Mouse (Mus musculus) thymus, adult 2 months (tissue): Measurements from ENCODE around the gene Gm21972. TPM values are rescaled to one million over a fixed set of nuclear protein-coding genes. Genes with fewer than 3 reads are reported as not detected.
A peak's percentile ranks its signal among the peaks of the same experiment; 100 is the strongest.

Experiments used
- DNase-seq: peaks from one replicate; pipeline ENCODE4 v3.0.0; 2021
- H3K27ac ChIP-seq: fragments of 200-500 bp; 2 replicates; pipeline ENCODE4 v1.5.1; 2012; ENCODE audit warnings: low read length, control low read depth; ENCODE audit not compliant: control insufficient read depth, insufficient read depth
- H3K27me3 ChIP-seq: fragments of 200-500 bp; 2 replicates; pipeline ENCODE4 v1.6.1; 2012; ENCODE audit warnings: mild to moderate bottlenecking, low read length, moderate library complexity, mixed read lengths; ENCODE audit not compliant: control insufficient read depth, insufficient read depth
- H3K36me3 ChIP-seq: fragments of 200-500 bp; 2 replicates; pipeline ENCODE4 v1.6.1; 2012; ENCODE audit warnings: mild to moderate bottlenecking, low read length, moderate library complexity; ENCODE audit not compliant: control insufficient read depth, insufficient read depth
- H3K4me1 ChIP-seq: fragments of 200-500 bp; replicated peaks from 2 replicates; pipeline ENCODE4 v1.6.1; 2012; ENCODE audit warnings: low read length; ENCODE audit not compliant: control insufficient read depth, insufficient read depth
- H3K4me3 ChIP-seq: fragments of 200-500 bp; 2 replicates; pipeline ENCODE4 v1.5.1; 2012; ENCODE audit warnings: mild to moderate bottlenecking, low read length, control low read depth, moderate library complexity; ENCODE audit not compliant: control insufficient read depth, insufficient read depth
- CTCF ChIP-seq: fragments of 200-500 bp; IDR thresholded peaks from 2 replicates; pipeline ENCODE4 v1.5.1; 2012; ENCODE audit warnings: mild to moderate bottlenecking, control low read depth, low read length, moderate library complexity, borderline replicate concordance; ENCODE audit not compliant: control insufficient read depth, poor library complexity, insufficient read depth; ENCODE audit errors: extremely low read depth
- POLR2A ChIP-seq: fragments of 200-500 bp; IDR thresholded peaks from 2 replicates; pipeline ENCODE4 v1.6.1; 2012; ENCODE audit warnings: mild to moderate bottlenecking, low read length, control low read depth, moderate library complexity; ENCODE audit not compliant: control insufficient read depth, poor library complexity, insufficient read depth; ENCODE audit errors: extremely low read depth
- WGBS: fragments of 180-500 bp; shearing (Covaris S2); methylation state at CpG from one replicate; pipeline ENCODE4 v1.1.7; 2018; 5-methylcytosine and 5-hydroxymethylcytosine counted together
- polyA plus RNA-seq: library from polyadenylated mRNA; depleted of rRNA; stranded (reverse); fragments of >200 nt; gene quantifications from 2 replicates; pipeline ENCODE4 v1.2.3, GENCODE M21; 2012

Gm21972 gene
- polyA plus RNA-seq, 1 experiment: not detected

GRCm38 (mm10) chr1:86178462-86179253 is 45.2 kb downstream of the Gm21972 start:
- Histone ChIP-seq H3K4me3 (no peak overlapping the region), H3K27ac (no peak overlapping the region), H3K27me3 (no peaks in the 10 kb centered on the region), H3K36me3 (no peaks in the 10 kb centered on the region), H3K4me1 (no peaks in the 10 kb centered on the region)
- 52% methylated on average over 7 of the region's 7 CpGs for WGBS
- TF ChIP-seq POLR2A (no peak), CTCF (peak; percentile 98)
- peak; percentile 76 for DNase-seq

DNA sequence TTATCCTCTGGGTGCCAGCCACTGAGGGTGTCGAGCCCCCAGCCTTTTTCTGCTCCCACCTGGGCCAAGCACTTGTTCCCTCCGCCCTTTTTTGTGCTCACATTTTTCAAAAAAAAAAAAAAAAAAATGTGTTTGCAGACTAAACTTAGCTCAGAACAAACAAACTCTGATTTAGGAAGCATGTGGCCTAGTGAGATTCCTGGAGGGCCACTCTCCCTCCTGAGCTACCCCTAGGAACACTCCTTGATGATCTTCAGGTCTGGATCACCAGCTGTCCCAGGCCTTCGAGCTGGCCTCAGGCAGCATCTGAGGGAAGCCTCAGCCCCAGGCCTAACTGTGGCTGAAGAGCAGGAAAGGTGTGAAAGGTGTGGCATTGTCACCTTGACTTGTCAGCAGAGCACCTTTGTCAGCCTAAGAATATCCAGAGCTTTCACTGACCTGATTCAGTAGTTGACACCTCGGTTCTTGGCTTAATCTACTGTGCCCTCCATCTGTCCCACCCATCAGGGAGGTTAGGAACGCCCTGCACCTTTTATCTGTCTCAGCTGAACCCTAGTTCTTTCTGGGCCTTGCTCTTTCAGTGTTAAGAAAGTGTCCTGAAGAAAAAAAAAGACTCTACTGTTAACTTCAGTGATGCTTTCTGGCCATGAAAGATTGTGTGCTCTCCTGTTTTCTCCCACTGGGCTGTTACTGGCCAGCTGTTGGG is 48.7 kb downstream of the Gm21972 start:
- H3K27me3 ChIP-seq: no peaks in the 10 kb centered on the region
- TF ChIP-seq POLR2A: no peak
- TF ChIP-seq CTCF: no peak
- no peak for DNase-seq
- H3K4me1 ChIP-seq: peaks cover 4% of the 10 kb centered on the region; the same call in 1 of the 2 replicates
- no peak overlapping the region for H3K4me3 ChIP-seq
- 95% methylated on average over 5 of the region's 5 CpGs for WGBS
- no peak overlapping the region for H3K27ac ChIP-seq
- H3K36me3 ChIP-seq: no peaks in the 10 kb centered on the region

GRCm38 (mm10) chr1:86183577-86184263 is 50.3 kb downstream of the Gm21972 start:
- DNase-seq: no peak
- no peak overlapping the region for H3K27ac ChIP-seq
- no peak overlapping the region for H3K4me3 ChIP-seq
- H3K36me3 ChIP-seq: no peaks in the 10 kb centered on the region
- peaks cover 4% of the 10 kb centered on the region; the same call in 1 of the 2 replicates for H3K4me1 ChIP-seq
- WGBS: 83% methylated on average over 4 of the region's 4 CpGs
- H3K27me3 ChIP-seq: no peaks in the 10 kb centered on the region
- TF ChIP-seq CTCF: no peak
- TF ChIP-seq POLR2A: no peak

GRCm38 (mm10) chr1:86186762-86187161 is 53.3 kb downstream of the Gm21972 start:
- no peak for TF ChIP-seq CTCF
- no peak for TF ChIP-seq POLR2A
- Histone ChIP-seq H3K27ac (no peak overlapping the region), H3K4me3 (no peak overlapping the region), H3K36me3 (no peaks in the 10 kb centered on the region), H3K27me3 (no peaks in the 10 kb centered on the region), H3K4me1 (peaks cover 4% of the 10 kb centered on the region; the same call in 1 of the 2 replicates)
- 22% methylated on average over 7 of the region's 7 CpGs for WGBS
- DNase-seq: no peak

DNA sequence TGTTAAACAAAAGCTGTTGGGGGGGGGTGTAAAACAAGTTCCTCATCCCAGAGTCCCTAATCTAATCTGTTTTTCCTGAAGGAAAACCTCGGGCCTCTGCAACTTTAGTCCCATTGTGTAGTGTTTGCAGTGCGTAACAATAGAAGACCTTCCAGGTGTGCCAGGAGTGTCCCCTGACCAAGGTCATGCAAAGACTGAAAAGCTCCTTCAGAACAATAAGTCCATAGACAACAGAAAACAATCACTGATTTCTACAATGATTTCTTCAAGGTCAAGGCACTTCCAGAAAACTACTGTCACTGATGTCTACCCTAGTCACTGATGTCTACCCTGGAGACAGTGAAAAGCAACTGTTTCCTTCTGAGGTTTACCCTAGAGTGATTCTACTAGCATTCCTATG is 54.4 kb downstream of the Gm21972 start:
- H3K27me3 ChIP-seq: no peaks in the 10 kb centered on the region
- H3K36me3 ChIP-seq: no peaks in the 10 kb centered on the region
- H3K27ac ChIP-seq: no peak overlapping the region
- DNase-seq: no peak
- H3K4me3 ChIP-seq: no peak overlapping the region
- 96% methylated on average over 2 of the region's 2 CpGs for WGBS
- H3K4me1 ChIP-seq: peaks cover 4% of the 10 kb centered on the region; the same call in 1 of the 2 replicates
- TF ChIP-seq POLR2A (no peak), CTCF (no peak)

DNA sequence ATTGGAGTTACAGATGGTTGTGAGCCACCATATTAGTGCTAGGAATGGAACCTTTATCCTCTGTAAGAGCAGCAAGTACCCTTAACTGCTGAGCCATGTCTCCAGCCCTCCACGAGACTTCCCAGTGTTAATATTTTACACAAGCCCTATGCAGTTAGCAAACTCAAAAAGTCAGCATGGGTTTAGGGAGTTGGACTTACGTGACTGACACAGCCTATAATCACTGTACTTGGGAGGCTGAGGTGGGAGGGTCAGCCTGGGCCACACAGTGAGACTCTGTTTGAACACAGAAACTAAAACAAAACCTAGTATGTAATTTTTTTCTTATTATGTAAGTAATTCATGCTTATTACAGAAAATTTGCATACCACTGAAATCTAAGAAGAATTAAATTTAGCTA is 54.8 kb downstream of the Gm21972 start:
- Histone ChIP-seq H3K27ac (no peak overlapping the region), H3K4me1 (peaks cover 4% of the 10 kb centered on the region; the same call in 1 of the 2 replicates), H3K27me3 (no peaks in the 10 kb centered on the region), H3K4me3 (no peak overlapping the region), H3K36me3 (no peaks in the 10 kb centered on the region)
- TF ChIP-seq POLR2A: no peak
- no peak for TF ChIP-seq CTCF
- WGBS: 98% methylated on average over 2 of the region's 2 CpGs
- DNase-seq: no peak
